Mouse (Mus musculus) kidney, postnatal 25 days (tissue): ENCODE measurements around the gene Crygb.
"Not testable (repeated sequence)": the region's sequence is repeated elsewhere in the genome, so short reads cannot be mapped to it uniquely, and the experiment has no call there.

ENCODE experiments used
- DNase-seq, 2 experiments: peaks; one replicate each; pipeline ENCODE4 v3.0.0; 2021; ENCODE audit warnings: mixed read lengths in 2 of 2

Crygb gene

DNA sequence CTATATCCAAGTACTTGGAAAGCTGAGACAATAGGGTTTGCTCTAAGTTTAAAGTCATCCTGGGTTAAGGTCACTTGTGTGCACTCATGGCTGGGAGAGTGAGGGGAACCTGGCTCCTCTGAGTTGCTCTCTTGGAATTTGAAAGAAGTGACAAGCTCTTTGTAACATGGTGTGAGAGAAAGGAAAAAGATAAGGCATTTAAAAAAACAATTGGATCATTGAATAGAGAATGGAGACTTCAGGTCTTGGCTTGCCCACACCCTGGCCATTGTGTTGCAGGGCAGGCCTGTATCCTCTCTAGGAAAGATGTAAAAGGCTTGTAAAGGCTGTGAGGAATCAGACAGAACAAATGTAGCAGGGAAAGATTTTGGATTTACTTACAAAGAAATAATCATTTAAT lies 14.2 kb downstream of the Crygb start:
- DNase-seq: no peak

DNA sequence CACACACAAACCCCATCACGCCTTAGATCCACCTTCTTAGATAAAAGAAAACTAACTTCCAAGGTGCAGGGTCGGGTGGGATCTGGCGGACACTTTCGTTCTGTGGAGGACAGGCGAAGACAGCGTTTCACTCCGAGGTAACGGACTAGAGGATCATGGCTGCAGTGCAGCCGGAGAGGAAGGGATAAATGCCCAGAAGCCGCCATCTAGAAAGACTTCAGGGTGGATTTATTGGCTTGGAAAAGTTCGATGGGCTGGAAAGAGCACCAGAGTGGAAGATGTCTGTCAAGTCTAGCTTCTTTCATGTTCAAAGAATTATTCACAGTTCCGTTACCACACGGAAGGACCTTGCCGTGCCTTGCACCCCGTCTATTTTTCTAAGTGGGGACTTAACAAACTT lies 17.9 kb downstream of the Crygb start:
- DNase-seq: no peak

DNA sequence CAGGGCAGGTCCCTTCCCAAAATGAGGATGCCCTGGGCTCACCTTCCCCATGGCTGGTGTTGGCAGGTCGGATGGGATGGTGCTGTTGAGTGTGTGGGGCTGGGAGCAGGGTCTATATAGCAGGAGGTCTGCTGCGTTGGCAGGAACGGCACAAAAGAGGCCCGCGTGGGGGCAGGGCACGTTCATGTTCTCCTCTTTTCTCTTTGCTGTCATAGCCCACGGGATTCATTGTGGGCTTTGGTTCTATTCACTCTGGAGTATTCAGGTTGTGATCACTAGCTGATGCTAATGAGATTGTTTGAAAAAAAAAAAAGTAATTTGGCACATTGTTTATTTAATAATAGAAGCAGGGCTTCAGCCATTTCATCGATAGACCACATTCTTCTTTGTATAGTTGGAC lies 18.7 kb downstream of the Crygb start, which contains the start of gene Crygd:
Gene Crygd (minus strand): TSS at position 101 of the 400 bp plus-strand sequence.
- no peak for DNase-seq

DNA sequence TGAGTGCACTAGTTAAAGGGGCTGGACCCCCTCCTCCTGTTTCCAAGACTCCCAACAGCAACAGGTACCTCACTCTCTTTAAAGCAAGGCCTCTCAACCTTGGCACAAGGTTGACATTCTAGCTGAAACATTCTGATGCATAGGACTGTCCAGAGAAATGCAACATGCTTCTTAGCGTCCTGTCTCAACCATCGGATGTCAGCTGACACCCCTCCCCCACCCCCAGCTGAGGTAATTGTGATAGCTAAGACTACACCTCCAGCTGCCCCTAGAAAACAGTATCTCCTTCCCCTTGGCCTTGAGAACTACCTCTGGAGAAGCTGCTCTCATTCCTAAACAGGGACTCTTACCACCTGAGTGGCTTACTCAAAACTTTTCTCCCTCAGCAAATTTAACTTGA lies 29.9 kb downstream of the Crygb start:
- DNase-seq: no peak

DNA sequence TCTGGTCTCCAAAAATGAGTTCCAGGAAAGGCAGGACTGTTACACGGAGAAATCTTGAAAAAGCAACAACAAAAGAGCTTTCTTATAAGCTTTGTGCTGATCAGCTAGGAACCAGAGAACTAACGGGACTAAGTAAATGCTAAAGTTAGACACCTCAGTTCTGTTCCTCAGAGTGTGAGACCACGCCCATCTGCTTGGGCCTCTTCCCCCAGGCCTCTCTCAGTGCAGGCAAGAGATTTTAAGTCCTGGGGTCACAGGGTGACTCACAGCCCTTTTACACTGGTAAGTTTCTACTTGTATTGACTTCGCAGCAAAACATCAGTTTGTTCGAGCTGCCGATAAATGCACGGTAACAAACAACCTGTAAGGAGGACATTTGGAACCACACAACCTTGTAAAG lies 30.4 kb downstream of the Crygb start:
- no peak for DNase-seq

DNA sequence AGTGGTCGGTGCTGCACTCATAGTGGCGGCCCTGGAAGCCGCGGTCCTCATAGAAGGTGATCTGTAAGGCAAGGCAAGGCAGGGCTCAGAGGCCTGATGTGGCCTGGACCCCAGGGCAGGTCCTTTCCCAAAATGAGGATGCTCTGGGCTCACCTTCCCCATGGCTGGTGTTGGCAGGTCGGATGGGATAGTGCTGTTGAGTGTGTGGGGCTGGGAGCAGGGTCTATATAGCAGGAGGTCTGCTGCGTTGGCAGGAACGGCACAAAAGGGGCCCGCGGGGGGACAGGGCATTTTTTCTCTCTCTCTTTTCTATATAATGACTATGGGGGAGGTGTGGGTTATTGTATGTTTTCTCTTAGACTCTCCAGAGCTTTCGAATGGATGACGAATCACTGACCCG lies 31.1 kb downstream of the Crygb start, which contains the start of gene Cryge:
Gene Cryge (minus strand): TSS at position 198 of the 400 bp plus-strand sequence.
- DNase-seq: not testable (repeated sequence)

DNA sequence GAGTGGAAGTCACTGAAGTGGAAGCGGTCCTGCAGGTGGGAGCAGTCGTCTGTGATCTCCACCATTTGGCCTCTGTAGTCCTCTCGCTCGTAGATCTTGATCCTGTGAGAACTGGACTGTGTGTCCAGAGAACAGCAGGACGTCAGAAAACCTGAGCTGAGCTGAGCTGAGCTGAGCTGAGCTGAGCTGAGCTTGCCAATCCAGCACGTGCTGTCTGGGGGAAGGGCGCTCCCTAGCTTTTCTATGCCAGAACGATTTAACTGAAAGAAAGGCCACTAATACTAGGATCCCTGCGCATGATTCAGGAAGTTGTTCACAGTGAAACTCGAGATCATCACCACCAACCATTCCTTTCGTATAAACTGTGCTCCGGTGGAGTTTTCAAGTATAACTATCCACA lies 33.3 kb downstream of the Crygb start:
- peak; percentile 62 to 77 for DNase-seq

DNA sequence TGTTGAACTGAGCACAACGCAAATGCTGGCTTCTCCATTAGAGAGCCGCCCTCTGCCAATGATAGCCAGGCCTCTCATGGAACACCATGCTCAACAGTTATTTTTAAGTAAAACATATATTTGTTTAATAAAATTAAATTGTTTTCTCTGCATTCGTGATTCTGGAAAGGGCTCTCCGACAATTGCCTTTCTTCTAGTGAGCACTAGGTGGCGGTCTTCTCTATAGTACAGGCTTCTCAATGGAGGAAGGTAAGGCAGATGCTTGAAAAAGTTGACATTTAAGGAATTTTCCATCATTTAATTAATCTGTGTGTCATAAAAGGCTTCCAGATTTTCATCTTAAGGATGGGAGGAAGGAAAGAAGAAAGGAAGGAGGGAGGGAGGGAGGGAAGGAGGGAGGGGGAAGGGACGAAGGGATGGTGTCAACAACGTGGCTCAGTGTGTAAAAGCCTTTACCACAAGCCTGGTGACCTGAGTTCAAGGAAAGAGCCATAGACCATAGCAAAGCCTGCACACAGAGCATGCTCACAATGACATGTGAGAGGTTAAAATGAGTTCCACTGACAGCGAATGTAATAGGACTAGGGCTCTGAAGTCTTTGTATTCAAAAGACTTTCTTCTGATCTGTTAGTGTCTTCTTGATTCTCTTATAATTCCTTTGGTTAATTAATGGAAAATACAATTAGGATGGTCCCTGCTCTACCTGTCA lies 35.5 kb downstream of the Crygb start:
- DNase-seq: peak in 1 of 2 experiments; percentile 38

DNA sequence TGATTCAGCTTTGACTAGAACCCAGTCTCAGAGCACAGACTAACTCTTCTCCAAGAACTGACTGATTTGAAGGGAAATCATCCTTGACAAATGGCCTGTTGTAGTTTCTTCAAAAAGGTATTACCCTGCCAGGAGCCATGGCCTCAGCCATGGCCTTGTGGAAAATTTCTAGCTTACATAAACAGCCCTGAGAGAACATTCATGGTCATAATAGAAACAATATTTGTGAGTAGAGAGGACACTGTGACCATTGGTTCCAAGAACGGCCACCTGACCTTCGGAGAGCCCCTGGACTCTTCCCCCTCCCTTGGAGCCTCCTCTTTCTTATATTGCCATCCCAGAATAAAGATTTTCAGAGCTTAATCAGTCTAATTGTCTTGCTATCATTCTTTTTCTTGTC lies 38.7 kb downstream of the Crygb start:
- no peak for DNase-seq

DNA sequence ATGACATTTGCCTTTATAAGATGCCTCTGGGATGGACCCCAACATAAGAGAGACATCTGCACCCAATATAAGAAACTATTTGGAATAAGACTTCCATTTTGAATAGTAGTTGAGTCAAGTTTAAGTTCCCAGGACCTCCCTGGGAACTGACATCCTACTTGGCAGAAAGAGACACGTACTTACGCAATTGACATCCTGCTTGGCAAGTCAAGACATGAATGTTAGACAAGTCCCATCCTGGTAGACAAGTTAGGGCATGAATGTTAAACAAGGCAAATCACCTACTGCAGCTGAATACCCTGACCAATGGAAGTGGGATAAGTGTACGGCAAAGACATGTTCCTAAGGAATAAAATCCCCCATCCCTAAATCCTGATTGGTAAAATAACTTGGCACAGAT lies 40.3 kb downstream of the Crygb start:
- no peak for DNase-seq

DNA sequence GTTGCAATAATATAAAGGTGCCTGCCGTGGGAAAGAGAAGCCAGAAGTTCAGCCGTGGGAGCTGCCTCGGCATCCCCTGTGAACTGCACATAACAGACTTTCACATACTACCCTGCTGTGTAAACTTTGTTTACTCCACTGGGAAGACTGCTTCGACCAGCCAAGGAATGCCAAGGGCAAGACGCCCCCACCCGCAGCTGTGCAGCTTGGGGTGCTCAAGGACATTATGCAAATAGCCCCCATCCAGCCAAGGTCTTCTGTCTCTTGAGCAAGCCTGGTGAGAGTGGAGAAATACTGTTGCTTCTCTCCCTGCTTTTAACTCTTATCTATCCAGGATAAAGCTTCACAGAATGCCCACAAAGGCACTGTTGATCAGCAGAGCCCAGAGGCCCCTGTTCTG lies 41.3 kb downstream of the Crygb start:
- no peak for DNase-seq

DNA sequence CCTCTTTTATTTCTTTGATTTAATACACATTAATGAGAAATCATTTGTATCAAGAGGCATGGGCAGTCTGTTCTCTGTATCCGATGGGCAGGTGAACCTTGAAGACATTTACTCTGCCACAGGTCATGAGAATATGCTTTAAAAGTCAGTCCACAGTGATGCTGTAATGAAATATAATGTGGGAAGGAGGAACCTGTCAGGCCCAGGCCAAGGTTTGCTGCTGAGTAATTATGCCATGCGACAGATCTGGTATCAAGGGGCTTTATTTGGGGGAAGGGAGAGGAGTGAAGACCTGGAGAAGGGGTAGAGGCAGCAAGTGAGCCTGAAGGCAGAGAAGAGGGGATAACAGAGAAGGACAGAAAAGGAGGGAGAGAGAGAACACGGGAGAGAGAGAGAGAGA lies 42.4 kb downstream of the Crygb start:
- DNase-seq: no peak

DNA sequence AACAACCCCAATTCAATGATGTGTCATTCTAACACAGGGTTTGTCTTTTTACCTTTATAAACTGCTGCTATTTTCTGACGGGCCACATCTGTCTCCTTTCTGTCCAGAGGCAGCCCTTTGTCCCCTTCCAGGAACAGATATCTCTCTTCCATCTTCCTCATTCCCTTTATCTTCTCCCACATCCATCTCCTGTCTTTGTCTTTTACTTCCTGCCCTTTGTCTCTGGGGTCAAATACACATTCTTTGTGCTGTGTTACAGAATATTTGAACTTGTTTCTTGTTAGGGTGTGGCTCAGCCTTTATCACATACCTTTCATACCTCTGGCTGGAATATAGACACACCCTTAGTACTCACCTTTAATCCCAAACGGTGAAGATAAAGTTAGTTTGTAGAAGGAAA lies 44.5 kb downstream of the Crygb start:
- no peak for DNase-seq

DNA sequence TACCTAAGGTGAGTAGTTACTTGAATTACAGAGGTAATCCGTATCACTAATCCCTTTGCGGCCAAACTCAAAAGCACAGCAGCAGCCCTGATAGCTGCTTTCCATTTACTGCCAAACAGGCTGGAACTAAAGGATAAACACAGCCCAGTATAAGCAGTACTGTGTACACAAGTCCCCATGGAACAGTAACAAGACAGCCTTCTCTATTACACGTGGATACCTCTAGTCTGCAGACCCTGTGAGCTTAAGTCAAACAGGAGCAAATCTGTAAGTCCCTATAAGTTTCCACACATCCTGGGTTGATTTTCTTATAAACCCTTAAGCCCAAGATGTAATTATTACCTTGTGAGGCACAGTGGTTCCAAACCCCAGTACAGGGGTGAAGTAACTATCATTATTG lies 46.6 kb downstream of the Crygb start:
- DNase-seq: no peak

DNA sequence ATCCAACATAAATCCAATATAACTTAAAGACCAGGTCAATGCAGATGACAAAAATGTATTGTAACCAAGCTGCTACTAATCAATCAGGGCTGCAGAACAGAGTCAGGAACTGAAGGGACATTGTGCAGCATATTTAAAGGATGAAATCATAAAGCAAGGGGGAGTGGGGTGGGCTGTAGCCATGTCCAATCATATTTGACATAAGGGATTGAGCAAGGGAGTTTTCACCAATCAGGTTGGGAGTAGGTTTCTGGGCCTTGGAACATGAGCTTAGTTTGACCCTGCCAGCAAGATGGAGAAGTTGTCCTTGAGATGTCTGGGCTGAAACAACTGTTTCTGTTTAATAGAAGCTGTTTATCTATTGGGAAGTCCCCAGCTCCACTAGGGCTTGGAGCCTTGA lies 49.4 kb downstream of the Crygb start, which contains the start of gene Akr1cl:
Gene Akr1cl (minus strand): TSS at position 119 of the 400 bp plus-strand sequence.
- no peak for DNase-seq
